Mouse (Mus musculus): Measurements from ENCODE around the gene 1700061G19Rik. TPM values are rescaled to one million over a fixed set of nuclear protein-coding genes. Genes with fewer than 3 reads are reported as not detected.
"Not testable (repeated sequence)": the region's sequence is repeated elsewhere in the genome, so short reads cannot be mapped to it uniquely, and the experiment has no call there.

1700061G19Rik gene
- total RNA-seq, 1 experiment from 2014 or later = not detected

GRCm38 (mm10) chr17:56902698-56903097, 27.4 kb downstream of the 1700061G19Rik start:
- no peak for ATAC-seq (replicated peaks in 1 of 2; ENCODE audit: insufficient read depth in 1 of 2, low FRiP score in 2 of 2, low TSS enrichment in 1 of 2, low read depth in 1 of 2, poor library complexity in 2 of 2, severe bottlenecking in 2 of 2)

GRCm38 (mm10) chr17:56906166-56906565, 30.9 kb downstream of the 1700061G19Rik start:
- ATAC-seq (replicated peaks in 1 of 2; ENCODE audit: insufficient read depth in 1 of 2, low FRiP score in 2 of 2, low TSS enrichment in 1 of 2, low read depth in 1 of 2, poor library complexity in 2 of 2, severe bottlenecking in 2 of 2) = no peak

- no peak for ATAC-seq (replicated peaks in 1 of 2; ENCODE audit: insufficient read depth in 1 of 2, low FRiP score in 2 of 2, low TSS enrichment in 1 of 2, low read depth in 1 of 2, poor library complexity in 2 of 2, severe bottlenecking in 2 of 2)
Observed at GRCm38 (mm10) chr17:56907096-56907495, 31.8 kb downstream of the 1700061G19Rik start.

- ATAC-seq (replicated peaks in 1 of 2; ENCODE audit: insufficient read depth in 1 of 2, low FRiP score in 2 of 2, low TSS enrichment in 1 of 2, low read depth in 1 of 2, poor library complexity in 2 of 2, severe bottlenecking in 2 of 2) = no peak
Observed at GRCm38 (mm10) chr17:56907887-56908286, 32.6 kb downstream of the 1700061G19Rik start.

GRCm38 (mm10) chr17:56909764-56910163, 34.5 kb downstream of the 1700061G19Rik start:
- ATAC-seq (replicated peaks in 1 of 2; ENCODE audit: insufficient read depth in 1 of 2, low FRiP score in 2 of 2, low TSS enrichment in 1 of 2, low read depth in 1 of 2, poor library complexity in 2 of 2, severe bottlenecking in 2 of 2) = not testable (repeated sequence)

- no peak for ATAC-seq (replicated peaks in 1 of 2; ENCODE audit: insufficient read depth in 1 of 2, low FRiP score in 2 of 2, low TSS enrichment in 1 of 2, low read depth in 1 of 2, poor library complexity in 2 of 2, severe bottlenecking in 2 of 2)
Observed at GRCm38 (mm10) chr17:56913023-56913422, 37.7 kb downstream of the 1700061G19Rik start.

- ATAC-seq (replicated peaks in 1 of 2; ENCODE audit: insufficient read depth in 1 of 2, low FRiP score in 2 of 2, low TSS enrichment in 1 of 2, low read depth in 1 of 2, poor library complexity in 2 of 2, severe bottlenecking in 2 of 2) = no peak
Observed at GRCm38 (mm10) chr17:56913444-56913843, 38.2 kb downstream of the 1700061G19Rik start.

- ATAC-seq (replicated peaks in 1 of 2; ENCODE audit: insufficient read depth in 1 of 2, low FRiP score in 2 of 2, low TSS enrichment in 1 of 2, low read depth in 1 of 2, poor library complexity in 2 of 2, severe bottlenecking in 2 of 2) = no peak
Observed at GRCm38 (mm10) chr17:56917166-56917565, 41.9 kb downstream of the 1700061G19Rik start.

GRCm38 (mm10) chr17:56919725-56920124, 44.4 kb downstream of the 1700061G19Rik start:
- ATAC-seq (replicated peaks in 1 of 2; ENCODE audit: insufficient read depth in 1 of 2, low FRiP score in 2 of 2, low TSS enrichment in 1 of 2, low read depth in 1 of 2, poor library complexity in 2 of 2, severe bottlenecking in 2 of 2) = no peak

- no peak for ATAC-seq (replicated peaks in 1 of 2; ENCODE audit: insufficient read depth in 1 of 2, low FRiP score in 2 of 2, low TSS enrichment in 1 of 2, low read depth in 1 of 2, poor library complexity in 2 of 2, severe bottlenecking in 2 of 2)
Observed at GRCm38 (mm10) chr17:56925998-56926397, 50.7 kb downstream of the 1700061G19Rik start.

- no peak for ATAC-seq (replicated peaks in 1 of 2; ENCODE audit: insufficient read depth in 1 of 2, low FRiP score in 2 of 2, low TSS enrichment in 1 of 2, low read depth in 1 of 2, poor library complexity in 2 of 2, severe bottlenecking in 2 of 2)
Observed at GRCm38 (mm10) chr17:56929101-56929500, 53.8 kb downstream of the 1700061G19Rik start.

GRCm38 (mm10) chr17:56929530-56929929, 54.3 kb downstream of the 1700061G19Rik start:
- ATAC-seq (replicated peaks in 1 of 2; ENCODE audit: insufficient read depth in 1 of 2, low FRiP score in 2 of 2, low TSS enrichment in 1 of 2, low read depth in 1 of 2, poor library complexity in 2 of 2, severe bottlenecking in 2 of 2) = peak; percentile 34 to 46; a peak in 2 of 4 replicates

GRCm38 (mm10) chr17:56930026-56930425, 54.7 kb downstream of the 1700061G19Rik start:
- ATAC-seq (replicated peaks in 1 of 2; ENCODE audit: insufficient read depth in 1 of 2, low FRiP score in 2 of 2, low TSS enrichment in 1 of 2, low read depth in 1 of 2, poor library complexity in 2 of 2, severe bottlenecking in 2 of 2) = peak in 1 of 2 experiments; percentile 16; a peak in 1 of 4 replicates

GRCm38 (mm10) chr17:56933395-56933794, 58.1 kb downstream of the 1700061G19Rik start:
- ATAC-seq (replicated peaks in 1 of 2; ENCODE audit: insufficient read depth in 1 of 2, low FRiP score in 2 of 2, low TSS enrichment in 1 of 2, low read depth in 1 of 2, poor library complexity in 2 of 2, severe bottlenecking in 2 of 2) = no peak

GRCm38 (mm10) chr17:56934545-56935330, 59.5 kb downstream of the 1700061G19Rik start:
- ATAC-seq (replicated peaks in 1 of 2; ENCODE audit: insufficient read depth in 1 of 2, low FRiP score in 2 of 2, low TSS enrichment in 1 of 2, low read depth in 1 of 2, poor library complexity in 2 of 2, severe bottlenecking in 2 of 2) = 0 out of 4 replicates have a peak, but pooled peaks of 1 of the 2 experiments have one; percentile 7

- ATAC-seq (replicated peaks in 1 of 2; ENCODE audit: insufficient read depth in 1 of 2, low FRiP score in 2 of 2, low TSS enrichment in 1 of 2, low read depth in 1 of 2, poor library complexity in 2 of 2, severe bottlenecking in 2 of 2) = peak; percentile 93 to 98
Observed at GRCm38 (mm10) chr17:56935363-56936131, 60.3 kb downstream of the 1700061G19Rik start, which contains the start of gene Mllt1. TSS of gene Mllt1 (minus strand) at chr17:56935415.

GRCm38 (mm10) chr17:56936731-56937130, 61.5 kb downstream of the 1700061G19Rik start:
- ATAC-seq (replicated peaks in 1 of 2; ENCODE audit: insufficient read depth in 1 of 2, low FRiP score in 2 of 2, low TSS enrichment in 1 of 2, low read depth in 1 of 2, poor library complexity in 2 of 2, severe bottlenecking in 2 of 2) = no peak

Data from hematopoietic stem cell, adult 5-6 weeks (primary cell).